Mouse (Mus musculus): ENCODE measurements around the gene Secisbp2. TPM values are rescaled to one million over a fixed set of nuclear protein-coding genes. Genes with fewer than 3 reads are reported as not detected.

Gene Secisbp2
- polyA plus RNA-seq, 1 experiment, result 19.7 TPM

GRCm38 (mm10) chr13:51615815-51616214 lies 35.7 kb upstream of the Secisbp2 start:
- Histone ChIP-seq H3K4me1 (ENCODE audit: control insufficient read depth, insufficient read depth, low read length) (no peaks in the 10 kb centered on the region), H3K4me3 (ENCODE audit: control insufficient read depth, low read depth, low read length) (no peak overlapping the region), H3K27me3 (ENCODE audit: control insufficient read depth, insufficient read depth, low read length) (no peaks in the 10 kb centered on the region), H3K36me3 (ENCODE audit: control insufficient read depth, insufficient read depth, low read length) (no peaks in the 10 kb centered on the region), H3K27ac (ENCODE audit: control insufficient read depth, insufficient read depth, low read depth, low read length) (no peak overlapping the region)
- TF ChIP-seq CTCF (IDR thresholded peaks at IDR 0.05; ENCODE audit: control insufficient read depth, insufficient read depth, insufficient replicate concordance, low read depth, low read length) (no peak), POLR2A (IDR thresholded peaks at IDR 0.05; ENCODE audit: control insufficient read depth, low read depth, low read length) (no peak)

- no peak overlapping the region for H3K4me3 ChIP-seq (ENCODE audit: control insufficient read depth, low read depth, low read length)
- H3K27me3 ChIP-seq (ENCODE audit: control insufficient read depth, insufficient read depth, low read length), result no peaks in the 10 kb centered on the region
- no peaks in the 10 kb centered on the region for H3K36me3 ChIP-seq (ENCODE audit: control insufficient read depth, insufficient read depth, low read length)
- H3K27ac ChIP-seq (ENCODE audit: control insufficient read depth, insufficient read depth, low read depth, low read length), result no peak overlapping the region
- no peak for TF ChIP-seq POLR2A (IDR thresholded peaks at IDR 0.05; ENCODE audit: control insufficient read depth, low read depth, low read length)
- no peak for TF ChIP-seq CTCF (IDR thresholded peaks at IDR 0.05; ENCODE audit: control insufficient read depth, insufficient read depth, insufficient replicate concordance, low read depth, low read length)
- no peaks in the 10 kb centered on the region for H3K4me1 ChIP-seq (ENCODE audit: control insufficient read depth, insufficient read depth, low read length)
Observed at GRCm38 (mm10) chr13:51616417-51617044, 35.0 kb upstream of the Secisbp2 start.

GRCm38 (mm10) chr13:51617306-51617705 lies 34.2 kb upstream of the Secisbp2 start:
- TF ChIP-seq CTCF (IDR thresholded peaks at IDR 0.05; ENCODE audit: control insufficient read depth, insufficient read depth, insufficient replicate concordance, low read depth, low read length), result no peak
- TF ChIP-seq POLR2A (IDR thresholded peaks at IDR 0.05; ENCODE audit: control insufficient read depth, low read depth, low read length), result no peak
- no peaks in the 10 kb centered on the region for H3K36me3 ChIP-seq (ENCODE audit: control insufficient read depth, insufficient read depth, low read length)
- H3K27ac ChIP-seq (ENCODE audit: control insufficient read depth, insufficient read depth, low read depth, low read length), result no peak overlapping the region
- H3K4me3 ChIP-seq (ENCODE audit: control insufficient read depth, low read depth, low read length), result no peak overlapping the region
- no peaks in the 10 kb centered on the region for H3K4me1 ChIP-seq (ENCODE audit: control insufficient read depth, insufficient read depth, low read length)
- H3K27me3 ChIP-seq (ENCODE audit: control insufficient read depth, insufficient read depth, low read length), result no peaks in the 10 kb centered on the region

GRCm38 (mm10) chr13:51617861-51618260 lies 33.6 kb upstream of the Secisbp2 start:
- Histone ChIP-seq H3K27me3 (ENCODE audit: control insufficient read depth, insufficient read depth, low read length) (no peaks in the 10 kb centered on the region), H3K27ac (ENCODE audit: control insufficient read depth, insufficient read depth, low read depth, low read length) (no peak overlapping the region), H3K36me3 (ENCODE audit: control insufficient read depth, insufficient read depth, low read length) (no peaks in the 10 kb centered on the region), H3K4me1 (ENCODE audit: control insufficient read depth, insufficient read depth, low read length) (no peaks in the 10 kb centered on the region), H3K4me3 (ENCODE audit: control insufficient read depth, low read depth, low read length) (no peak overlapping the region)
- TF ChIP-seq POLR2A (IDR thresholded peaks at IDR 0.05; ENCODE audit: control insufficient read depth, low read depth, low read length) (no peak), CTCF (IDR thresholded peaks at IDR 0.05; ENCODE audit: control insufficient read depth, insufficient read depth, insufficient replicate concordance, low read depth, low read length) (peak; percentile 66; the same call in 1 of the 2 replicates)

- Histone ChIP-seq H3K4me1 (ENCODE audit: control insufficient read depth, insufficient read depth, low read length) (no peaks in the 10 kb centered on the region), H3K27ac (ENCODE audit: control insufficient read depth, insufficient read depth, low read depth, low read length) (no peak overlapping the region), H3K27me3 (ENCODE audit: control insufficient read depth, insufficient read depth, low read length) (no peaks in the 10 kb centered on the region), H3K36me3 (ENCODE audit: control insufficient read depth, insufficient read depth, low read length) (no peaks in the 10 kb centered on the region), H3K4me3 (ENCODE audit: control insufficient read depth, low read depth, low read length) (no peak overlapping the region)
- TF ChIP-seq CTCF (IDR thresholded peaks at IDR 0.05; ENCODE audit: control insufficient read depth, insufficient read depth, insufficient replicate concordance, low read depth, low read length), result no peak
- TF ChIP-seq POLR2A (IDR thresholded peaks at IDR 0.05; ENCODE audit: control insufficient read depth, low read depth, low read length), result no peak
Observed at GRCm38 (mm10) chr13:51618602-51619001, 32.9 kb upstream of the Secisbp2 start.

- Histone ChIP-seq H3K4me3 (ENCODE audit: control insufficient read depth, low read depth, low read length) (no peak overlapping the region), H3K27me3 (ENCODE audit: control insufficient read depth, insufficient read depth, low read length) (no peaks in the 10 kb centered on the region), H3K27ac (ENCODE audit: control insufficient read depth, insufficient read depth, low read depth, low read length) (no peak overlapping the region), H3K36me3 (ENCODE audit: control insufficient read depth, insufficient read depth, low read length) (no peaks in the 10 kb centered on the region), H3K4me1 (ENCODE audit: control insufficient read depth, insufficient read depth, low read length) (no peaks in the 10 kb centered on the region)
- TF ChIP-seq POLR2A (IDR thresholded peaks at IDR 0.05; ENCODE audit: control insufficient read depth, low read depth, low read length) (no peak), CTCF (IDR thresholded peaks at IDR 0.05; ENCODE audit: control insufficient read depth, insufficient read depth, insufficient replicate concordance, low read depth, low read length) (no peak)
Observed at GRCm38 (mm10) chr13:51622626-51623025, 28.9 kb upstream of the Secisbp2 start.

- no peak overlapping the region for H3K4me3 ChIP-seq (ENCODE audit: control insufficient read depth, low read depth, low read length)
- TF ChIP-seq CTCF (IDR thresholded peaks at IDR 0.05; ENCODE audit: control insufficient read depth, insufficient read depth, insufficient replicate concordance, low read depth, low read length), result no peak
- TF ChIP-seq POLR2A (IDR thresholded peaks at IDR 0.05; ENCODE audit: control insufficient read depth, low read depth, low read length), result no peak
- no peaks in the 10 kb centered on the region for H3K27me3 ChIP-seq (ENCODE audit: control insufficient read depth, insufficient read depth, low read length)
- H3K4me1 ChIP-seq (ENCODE audit: control insufficient read depth, insufficient read depth, low read length), result no peaks in the 10 kb centered on the region
- H3K36me3 ChIP-seq (ENCODE audit: control insufficient read depth, insufficient read depth, low read length), result no peaks in the 10 kb centered on the region
- H3K27ac ChIP-seq (ENCODE audit: control insufficient read depth, insufficient read depth, low read depth, low read length), result no peak overlapping the region
Observed at GRCm38 (mm10) chr13:51623678-51624077, 27.8 kb upstream of the Secisbp2 start.
